Mouse (Mus musculus) hindbrain, postnatal 0 days (tissue): ENCODE measurements around the gene Kcnip1. TPM values are rescaled to one million over a fixed set of nuclear protein-coding genes. Genes with fewer than 3 reads are reported as not detected.

Experiments used
- ATAC-seq: fragments of 200-750 bp; cut with Nextera tagmentation; 2 replicates; pipeline ENCODE4 v1.8.0; 2017; ENCODE audit warnings: mild to moderate bottlenecking, moderate TSS enrichment, moderate library complexity
- DNase-seq: peaks from one replicate; pipeline ENCODE4 v3.0.0-alpha.2; 2015; ENCODE audit warnings: low spot score
- H3K27ac ChIP-seq: fragments of 300-500 bp; sonication (generic); 2 replicates; pipeline ENCODE4 v1.5.1; 2014; ENCODE audit warnings: mild to moderate bottlenecking
- H3K27me3 ChIP-seq: fragments of 300-500 bp; sonication (generic); 2 replicates; pipeline ENCODE4 v1.6.1; 2014; ENCODE audit warnings: low read length, mixed read lengths; ENCODE audit not compliant: insufficient read depth
- H3K36me3 ChIP-seq: fragments of 300-500 bp; sonication (generic); 2 replicates; pipeline ENCODE4 v1.6.1; 2014; ENCODE audit warnings: low read length, mixed read lengths; ENCODE audit not compliant: insufficient read depth
- H3K4me1 ChIP-seq: fragments of 300-500 bp; sonication (generic); 2 replicates; pipeline ENCODE4 v1.6.1; 2014; ENCODE audit warnings: antibody characterized with exemption, low read length, mixed read lengths; ENCODE audit not compliant: insufficient read depth
- H3K4me2 ChIP-seq: fragments of 300-500 bp; sonication (generic); 2 replicates; pipeline ENCODE4 v1.6.1; 2014; ENCODE audit warnings: low read depth, mild to moderate bottlenecking, low read length, moderate library complexity, mixed read lengths
- H3K4me3 ChIP-seq: fragments of 300-500 bp; sonication (generic); 2 replicates; pipeline ENCODE4 v1.5.1; 2014; ENCODE audit warnings: low read length
- H3K9ac ChIP-seq: fragments of 300-500 bp; sonication (generic); replicated peaks from 2 replicates; pipeline ENCODE4 v1.6.1; 2014; ENCODE audit warnings: mild to moderate bottlenecking, low read length, moderate library complexity, mixed read lengths
- H3K9me3 ChIP-seq: fragments of 300-500 bp; sonication (generic); 2 replicates; pipeline ENCODE4 v1.6.1; 2016; ENCODE audit warnings: low read length, mixed read lengths
- CTCF ChIP-seq: IDR thresholded peaks from 2 replicates; pipeline ENCODE4 v1.5.1; 2016; ENCODE audit warnings: antibody characterized with exemption, control low read depth, low read depth
- WGBS: fragments of 180-500 bp; shearing (Covaris S2); extraction: QIAGEN DNeasy Blood & Tissue Kit; methylation state at CpG from one replicate; pipeline ENCODE4 v1.1.7; 2014; 5-methylcytosine and 5-hydroxymethylcytosine counted together
- polyA plus RNA-seq: library from polyadenylated mRNA; unstranded; fragments of >200 nt; fragmentation: Nextera tagmentation; extraction: Ambion mirVana; gene quantifications from 2 replicates; pipeline ENCODE4 v1.2.1, GENCODE M21; 2015
- total RNA-seq: library from RNA; depleted of rRNA; stranded (reverse); fragments of >200 nt; gene quantifications from 2 replicates; pipeline ENCODE4 v1.2.3, GENCODE M21; 2014

The Kcnip1 gene
- total and polyA plus RNA-seq, 2 experiments from 2014 or later = 66.8 to 132 TPM

GRCm38 (mm10) chr11:33655221-33655620 is 337.7 kb downstream of the Kcnip1 start:
- Histone ChIP-seq H3K9me3 (no peaks in the 10 kb centered on the region), H3K27ac (no peak overlapping the region), H3K4me3 (no peak overlapping the region), H3K9ac (no peak overlapping the region), H3K4me1 (no peaks in the 10 kb centered on the region), H3K4me2 (no peak overlapping the region), H3K36me3 (no peaks in the 10 kb centered on the region), H3K27me3 (no peaks in the 10 kb centered on the region)
- DNase-seq (no peak), ATAC-seq (no peak)
- WGBS = 76% methylated on average over 3 of the region's 3 CpGs
- no peak for TF ChIP-seq CTCF

GRCm38 (mm10) chr11:33654485-33654884 is 338.5 kb downstream of the Kcnip1 start:
- H3K9me3 ChIP-seq = no peaks in the 10 kb centered on the region
- ATAC-seq = no peak
- TF ChIP-seq CTCF = no peak
- no peak overlapping the region for H3K4me3 ChIP-seq
- no peaks in the 10 kb centered on the region for H3K36me3 ChIP-seq
- WGBS = 87% methylated on average over 2 of the region's 2 CpGs
- H3K4me2 ChIP-seq = no peak overlapping the region
- H3K4me1 ChIP-seq = no peaks in the 10 kb centered on the region
- DNase-seq = no peak
- no peaks in the 10 kb centered on the region for H3K27me3 ChIP-seq
- no peak overlapping the region for H3K9ac ChIP-seq
- no peak overlapping the region for H3K27ac ChIP-seq

GRCm38 (mm10) chr11:33649358-33649757 is 343.6 kb downstream of the Kcnip1 start:
- ATAC-seq = no peak
- 77% methylated on average over 2 of the region's 2 CpGs for WGBS
- Histone ChIP-seq H3K27me3 (no peaks in the 10 kb centered on the region), H3K9ac (no peak overlapping the region), H3K36me3 (no peaks in the 10 kb centered on the region), H3K4me2 (no peak overlapping the region), H3K4me3 (no peak overlapping the region), H3K27ac (no peak overlapping the region), H3K4me1 (no peaks in the 10 kb centered on the region), H3K9me3 (no peaks in the 10 kb centered on the region)
- DNase-seq = no peak
- TF ChIP-seq CTCF = peak; percentile 29

- 96% methylated on average over 2 of the region's 2 CpGs for WGBS
- Histone ChIP-seq H3K9ac (no peak overlapping the region), H3K27me3 (no peaks in the 10 kb centered on the region), H3K27ac (no peak overlapping the region), H3K36me3 (no peaks in the 10 kb centered on the region; the same call in 1 of the 2 replicates), H3K4me2 (no peak overlapping the region), H3K4me3 (no peak overlapping the region), H3K9me3 (no peaks in the 10 kb centered on the region), H3K4me1 (no peaks in the 10 kb centered on the region)
- no peak for TF ChIP-seq CTCF
- DNase-seq (no peak), ATAC-seq (no peak)
Observed at GRCm38 (mm10) chr11:33637107-33637506, 355.8 kb downstream of the Kcnip1 start.

GRCm38 (mm10) chr11:33627136-33627742 is 365.7 kb downstream of the Kcnip1 start:
- H3K9me3 ChIP-seq = no peaks in the 10 kb centered on the region
- no peaks in the 10 kb centered on the region for H3K27me3 ChIP-seq
- 85% methylated on average over 4 of the region's 4 CpGs for WGBS
- TF ChIP-seq CTCF = no peak
- no peak overlapping the region for H3K4me2 ChIP-seq
- ATAC-seq (no peak), DNase-seq (no peak)
- H3K36me3 ChIP-seq = no peaks in the 10 kb centered on the region
- H3K9ac ChIP-seq = no peak overlapping the region
- no peak overlapping the region for H3K4me3 ChIP-seq
- H3K4me1 ChIP-seq = no peaks in the 10 kb centered on the region
- no peak overlapping the region for H3K27ac ChIP-seq

GRCm38 (mm10) chr11:33614218-33614617 is 378.7 kb downstream of the Kcnip1 start:
- ATAC-seq (peak; percentile 78), DNase-seq (peak; percentile 83)
- Histone ChIP-seq H3K9ac (no peak overlapping the region), H3K4me3 (no peak overlapping the region), H3K27me3 (no peaks in the 10 kb centered on the region), H3K36me3 (no peaks in the 10 kb centered on the region), H3K27ac (no peak overlapping the region), H3K4me2 (no peak overlapping the region), H3K4me1 (no peaks in the 10 kb centered on the region), H3K9me3 (no peaks in the 10 kb centered on the region)
- peak; percentile 96 for TF ChIP-seq CTCF
- 8% methylated on average over 15 of the region's 15 CpGs for WGBS

- Histone ChIP-seq H3K4me3 (no peak overlapping the region), H3K27ac (no peak overlapping the region), H3K27me3 (no peaks in the 10 kb centered on the region), H3K36me3 (no peaks in the 10 kb centered on the region), H3K4me1 (no peaks in the 10 kb centered on the region), H3K9ac (no peak overlapping the region), H3K9me3 (no peaks in the 10 kb centered on the region), H3K4me2 (no peak overlapping the region)
- TF ChIP-seq CTCF = no peak
- ATAC-seq (no peak), DNase-seq (no peak)
- 41% methylated on average over 3 of the region's 3 CpGs for WGBS
Observed at GRCm38 (mm10) chr11:33607784-33608183, 385.2 kb downstream of the Kcnip1 start.
